Comparison of ENCODE assay signal across 8 mouse cellular contexts in the genomic region with DNA sequence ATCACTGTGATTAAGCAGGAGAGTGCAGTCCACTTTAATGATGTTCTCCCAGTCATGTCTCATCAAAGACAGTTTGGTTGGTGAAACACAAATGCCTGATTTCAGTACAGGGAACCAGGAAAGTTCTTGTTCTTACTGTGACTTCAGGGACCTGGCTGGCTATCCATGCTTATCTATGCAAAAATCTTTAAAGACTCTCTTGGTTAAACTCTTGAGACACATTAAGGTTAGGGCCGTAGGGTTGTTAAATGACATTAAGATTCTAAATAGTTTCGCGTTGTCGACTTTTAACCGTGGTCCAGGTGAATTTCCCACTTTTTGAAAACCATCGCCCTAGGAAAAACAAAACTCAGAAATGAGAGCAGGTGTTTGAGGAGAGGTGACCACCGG. TPM values are rescaled to one million over a fixed set of nuclear protein-coding genes. Genes with fewer than 3 reads are reported as not detected.
A peak's percentile ranks its signal among the peaks of the same experiment; 100 is the strongest.
DNase-seq lines count a peak whose midpoint lies in the region; ATAC-seq and TF ChIP-seq lines count a peak whose summit lies in the region.

No protein-coding gene starts in this region.

- no peaks in the 10 kb centered on the region for H3K36me3 ChIP-seq in hindbrain, postnatal 0 days (ENCODE audit: insufficient read depth, low read length)
- H3K36me3 ChIP-seq in midbrain, embryonic 16.5 days (ENCODE audit: control insufficient read depth, insufficient read depth, low read length) = no peaks in the 10 kb centered on the region

- intact Hi-C loops in gastrocnemius, postnatal 14 days (cut with DNase I; ENCODE audit: low total_unique reads) = no loop called here

- peak overlapping the region; percentile 82 for H3K9ac ChIP-seq in hindbrain, postnatal 0 days (replicated peaks; ENCODE audit: low read length)
- peak overlapping the region; percentile 85 for H3K9ac ChIP-seq in midbrain, embryonic 16.5 days (ENCODE audit: low read depth, low read length)

- no peak for TF ChIP-seq CTCF in layer of hippocampus, adult 2 months (conservative IDR thresholded peaks at IDR 0.05)
- no peak for TF ChIP-seq CTCF in cortical plate, adult 2 months (IDR thresholded peaks at IDR 0.05; ENCODE audit: extremely low read depth, insufficient read depth, low read length)
- TF ChIP-seq CTCF in hindbrain, postnatal 0 days (IDR thresholded peaks at IDR 0.05; ENCODE audit: low read depth) = no peak

- H3K4me3 ChIP-seq in layer of hippocampus, adult 2 months = peak overlapping the region; percentile 82
- H3K4me3 ChIP-seq in cortical plate, adult 2 months (ENCODE audit: insufficient read depth, low read length) = peak overlapping the region; percentile 86
- peak overlapping the region; percentile 79 for H3K4me3 ChIP-seq in hindbrain, postnatal 0 days (ENCODE audit: low read length)
- H3K4me3 ChIP-seq in midbrain, embryonic 16.5 days (ENCODE audit: low read depth, low read length) = peak overlapping the region; percentile 57

- no peak for DNase-seq in layer of hippocampus, adult 2 months (ENCODE audit: low spot score in 2 of 2)
- DNase-seq in layer of hippocampus, adult 9-10 months (ENCODE audit: low spot score) = no peak
- DNase-seq in hindbrain, postnatal 0 days (ENCODE audit: low spot score) = no peak
- DNase-seq in layer of hippocampus, adult 9-11 months = no peak
- DNase-seq in B cell, adult 2 months = no peak
- no peak for DNase-seq in gastrocnemius, postnatal 14 days

- H3K27me3 ChIP-seq in hindbrain, postnatal 0 days (ENCODE audit: insufficient read depth, low read length) = no peaks in the 10 kb centered on the region
- H3K27me3 ChIP-seq in midbrain, embryonic 16.5 days (ENCODE audit: control insufficient read depth, insufficient read depth, low read depth, low read length) = no peaks in the 10 kb centered on the region

- no peak for ATAC-seq in hindbrain, postnatal 0 days
- no peak for ATAC-seq in midbrain, embryonic 16.5 days

- 3% methylated on average over 7 of the region's 7 CpGs for WGBS in hindbrain, postnatal 0 days
- 6% methylated on average over 7 of the region's 7 CpGs for WGBS in midbrain, embryonic 16.5 days

- H3K27ac ChIP-seq in layer of hippocampus, adult 2 months = peak overlapping the region; percentile 98
- peak overlapping the region; percentile 96; the same call in 1 of the 2 replicates for H3K27ac ChIP-seq in cortical plate, adult 2 months (ENCODE audit: insufficient read depth, low read length)
- peak overlapping the region; percentile 95; the same call in 1 of the 2 replicates for H3K27ac ChIP-seq in hindbrain, postnatal 0 days
- peak overlapping the region; percentile 78 for H3K27ac ChIP-seq in midbrain, embryonic 16.5 days (ENCODE audit: low read length)

- H3K4me2 ChIP-seq in hindbrain, postnatal 0 days (ENCODE audit: low read depth, low read length) = peak overlapping the region; percentile 57
- H3K4me2 ChIP-seq in midbrain, embryonic 16.5 days (ENCODE audit: low read length) = peak overlapping the region; percentile 57

- H3K4me1 ChIP-seq in cortical plate, adult 2 months (ENCODE audit: control insufficient read depth, insufficient read depth, low read length) = peaks cover 2% of the 10 kb centered on the region; the same call in 1 of the 2 replicates
- H3K4me1 ChIP-seq in hindbrain, postnatal 0 days (ENCODE audit: insufficient read depth, low read length) = no peaks in the 10 kb centered on the region
- peaks cover 4% of the 10 kb centered on the region for H3K4me1 ChIP-seq in midbrain, embryonic 16.5 days (ENCODE audit: control insufficient read depth, insufficient read depth, low read length)

- TF ChIP-seq POLR2A in cortical plate, adult 2 months (IDR thresholded peaks at IDR 0.05; ENCODE audit: extremely low read depth, insufficient read depth, low read length) = no peak

- H3K9me3 ChIP-seq in hindbrain, postnatal 0 days (ENCODE audit: low read length) = no peaks in the 10 kb centered on the region
- H3K9me3 ChIP-seq in midbrain, embryonic 16.5 days (replicated peaks; ENCODE audit: control insufficient read depth, low read length, poor library complexity, severe bottlenecking) = no peaks in the 10 kb centered on the region

RNA-seq across cellular contexts. Expression of a gene that starts 0.3 kb away (rescaled TPM):
- total RNA-seq in layer of hippocampus, adult 2 months (2021) = 1 to 10 TPM; 6.7 to 7.4 TPM
- 7.4 and 10.7 TPM in 2 replicates for polyA plus RNA-seq in cortical plate, adult 2 months (2012; rRNA removed)
- total RNA-seq in hindbrain, postnatal 0 days (2014; rRNA removed) = 13.6 and 16.5 TPM in 2 replicates
- polyA plus RNA-seq in hindbrain, postnatal 0 days (2015; fragmentation: Nextera tagmentation; extraction: Ambion mirVana) = 23.6 and 24.7 TPM in 2 replicates
- 17.2 and 19.5 TPM in 2 replicates for polyA plus RNA-seq in midbrain, embryonic 16.5 days (2015; fragmentation: Nextera tagmentation; extraction: Ambion mirVana)
- total RNA-seq in gastrocnemius, postnatal 14 days (2021) = 10 to 100 TPM; 46.8 to 50.3 TPM
